Mouse (Mus musculus): ENCODE data around the gene Rnase13. TPM values are rescaled to one million over a fixed set of nuclear protein-coding genes. Genes with fewer than 3 reads are reported as not detected.

Rnase13 gene
- total RNA-seq, 2 experiments from 2014 or later = not detected

GRCm38 (mm10) chr14:51913960-51914762 is 8.4 kb downstream of the Rnase13 start, which contains the start of gene Ndrg2:
Ndrg2 (minus strand) TSS chr14:51914158.
- no peak for ATAC-seq (replicated peaks; ENCODE audit: low FRiP score, poor library complexity, severe bottlenecking)

- peak; percentile 37; the same call in 1 of the 2 replicates for ATAC-seq (replicated peaks; ENCODE audit: low FRiP score, poor library complexity, severe bottlenecking)
These were observed 9.3 kb downstream of the Rnase13 start for GRCm38 (mm10) chr14:51913062-51913959.

GRCm38 (mm10) chr14:51912391-51913061 is 10.0 kb downstream of the Rnase13 start:
- no peak for ATAC-seq (replicated peaks; ENCODE audit: low FRiP score, poor library complexity, severe bottlenecking)

GRCm38 (mm10) chr14:51911301-51911700 is 11.3 kb downstream of the Rnase13 start:
- ATAC-seq (replicated peaks; ENCODE audit: low FRiP score, poor library complexity, severe bottlenecking) = no peak

GRCm38 (mm10) chr14:51906102-51906501 is 16.5 kb downstream of the Rnase13 start:
- 0 out of 2 replicates have a peak, but pooled peaks have one; percentile 41 for ATAC-seq (replicated peaks; ENCODE audit: low FRiP score, poor library complexity, severe bottlenecking)

- ATAC-seq (replicated peaks; ENCODE audit: low FRiP score, poor library complexity, severe bottlenecking) = no peak
These were observed 17.9 kb downstream of the Rnase13 start for GRCm38 (mm10) chr14:51904706-51905105.

GRCm38 (mm10) chr14:51903782-51904181 is 18.8 kb downstream of the Rnase13 start:
- ATAC-seq (replicated peaks; ENCODE audit: low FRiP score, poor library complexity, severe bottlenecking) = no peak

GRCm38 (mm10) chr14:51902806-51903710 is 19.5 kb downstream of the Rnase13 start:
- no peak; the same call in 1 of the 2 replicates for ATAC-seq (replicated peaks; ENCODE audit: low FRiP score, poor library complexity, severe bottlenecking)

- ATAC-seq (replicated peaks; ENCODE audit: low FRiP score, poor library complexity, severe bottlenecking) = no peak
These were observed 23.2 kb downstream of the Rnase13 start for GRCm38 (mm10) chr14:51899351-51899750.

GRCm38 (mm10) chr14:51896539-51897170 is 25.9 kb downstream of the Rnase13 start:
- ATAC-seq (replicated peaks; ENCODE audit: low FRiP score, poor library complexity, severe bottlenecking) = no peak

GRCm38 (mm10) chr14:51896019-51896418 is 26.6 kb downstream of the Rnase13 start:
- ATAC-seq (replicated peaks; ENCODE audit: low FRiP score, poor library complexity, severe bottlenecking) = no peak

GRCm38 (mm10) chr14:51895071-51895470 is 27.5 kb downstream of the Rnase13 start:
- ATAC-seq (replicated peaks; ENCODE audit: low FRiP score, poor library complexity, severe bottlenecking) = 0 out of 2 replicates have a peak, but pooled peaks have one; percentile 30

GRCm38 (mm10) chr14:51893809-51894208 is 28.8 kb downstream of the Rnase13 start:
- ATAC-seq (replicated peaks; ENCODE audit: low FRiP score, poor library complexity, severe bottlenecking) = no peak

- ATAC-seq (replicated peaks; ENCODE audit: low FRiP score, poor library complexity, severe bottlenecking) = no peak
These were observed 29.3 kb downstream of the Rnase13 start for GRCm38 (mm10) chr14:51893094-51893794.

- no peak for ATAC-seq (replicated peaks; ENCODE audit: low FRiP score, poor library complexity, severe bottlenecking)
These were observed 30.2 kb downstream of the Rnase13 start, which contains the start of gene Slc39a2 for GRCm38 (mm10) chr14:51892191-51892939. Slc39a2 (plus strand) TSS chr14:51892889.

- ATAC-seq (replicated peaks; ENCODE audit: low FRiP score, poor library complexity, severe bottlenecking) = no peak
These were observed 32.7 kb downstream of the Rnase13 start for GRCm38 (mm10) chr14:51889833-51890232.

- ATAC-seq (replicated peaks; ENCODE audit: low FRiP score, poor library complexity, severe bottlenecking) = no peak
These were observed 36.5 kb downstream of the Rnase13 start for GRCm38 (mm10) chr14:51886051-51886450.
